Mouse (Mus musculus) intestine, embryonic 16.5 days (tissue): ENCODE measurements at regions not wholly inside any gene's neighbourhood (a gene's known extent, or its start where the extent isn't known, plus 50 kb on each side); places are given as distances from the start of the nearest gene placed in this dataset.

Experiments
- ATAC-seq: fragments of 200-750 bp; cut with Nextera tagmentation; 2 replicates; pipeline ENCODE4 v1.8.0; 2017; ENCODE audit warnings: moderate TSS enrichment, moderate library complexity
- H3K27ac ChIP-seq: fragments of 300-500 bp; sonication (generic); 2 replicates; pipeline ENCODE4 v1.5.1; 2014; ENCODE audit warnings: mild to moderate bottlenecking, low read length
- H3K27me3 ChIP-seq: fragments of 300-500 bp; sonication (generic); replicated peaks from 2 replicates; pipeline ENCODE4 v1.6.1; 2014; ENCODE audit warnings: low read length, control low read depth, mixed read lengths; ENCODE audit not compliant: control insufficient read depth, insufficient read depth
- H3K36me3 ChIP-seq: fragments of 300-500 bp; sonication (generic); 2 replicates; pipeline ENCODE4 v1.6.1; 2014; ENCODE audit warnings: low read length, control low read depth; ENCODE audit not compliant: control insufficient read depth, insufficient read depth
- H3K4me1 ChIP-seq: fragments of 300-500 bp; sonication (generic); 2 replicates; pipeline ENCODE4 v1.6.1; 2014; ENCODE audit warnings: low read length, control low read depth, mixed read lengths; ENCODE audit not compliant: control insufficient read depth, insufficient read depth
- H3K4me2 ChIP-seq: fragments of 300-500 bp; sonication (generic); 2 replicates; pipeline ENCODE4 v1.6.1; 2014; ENCODE audit warnings: low read depth, low read length, control low read depth
- H3K4me3 ChIP-seq: fragments of 300-500 bp; sonication (generic); 2 replicates; pipeline ENCODE4 v1.5.1; 2014; ENCODE audit warnings: mild to moderate bottlenecking, low read length
- H3K9ac ChIP-seq: fragments of 300-500 bp; sonication (generic); 2 replicates; pipeline ENCODE4 v1.6.1; 2014; ENCODE audit warnings: low read depth, low read length
- H3K9me3 ChIP-seq: fragments of 300-500 bp; sonication (generic); 2 replicates; pipeline ENCODE4 v1.6.1; 2016; ENCODE audit warnings: low read length, control low read depth; ENCODE audit not compliant: control insufficient read depth
- WGBS: fragments of 180-500 bp; shearing (Covaris S2); extraction: QIAGEN DNeasy Blood & Tissue Kit; methylation state at CpG from one replicate; pipeline ENCODE4 v1.1.7; 2014; 5-methylcytosine and 5-hydroxymethylcytosine counted together

DNA sequence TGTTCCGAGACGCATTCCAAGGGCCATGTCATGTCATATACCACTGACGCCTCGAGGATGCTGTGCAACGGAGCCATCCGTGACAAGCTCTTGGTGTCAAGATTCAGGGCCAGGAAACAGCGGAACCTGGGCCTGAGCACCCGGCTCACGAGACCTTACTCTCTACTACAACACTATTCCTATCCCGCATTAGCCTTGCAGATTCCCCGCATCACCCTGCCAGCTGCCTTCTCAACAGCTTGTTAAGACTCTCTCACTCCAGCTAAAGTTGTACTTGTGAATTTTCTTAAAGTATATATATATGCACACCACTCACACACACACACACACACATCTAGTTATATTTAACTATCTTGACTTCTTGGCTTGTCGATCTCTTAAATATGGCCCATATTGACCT is 236.4 kb upstream of the Noct start:
- WGBS = 95% methylated on average over 12 of the region's 12 CpGs
- no peak for ATAC-seq
- Histone ChIP-seq H3K9me3 (no peaks in the 10 kb centered on the region), H3K4me3 (no peak overlapping the region), H3K36me3 (no peaks in the 10 kb centered on the region), H3K9ac (no peak overlapping the region), H3K4me1 (no peaks in the 10 kb centered on the region), H3K27ac (no peak overlapping the region), H3K27me3 (no peaks in the 10 kb centered on the region), H3K4me2 (no peak overlapping the region)

- ATAC-seq = no peak
- H3K36me3 ChIP-seq = no peaks in the 10 kb centered on the region
- no peak overlapping the region for H3K27ac ChIP-seq
- no peaks in the 10 kb centered on the region for H3K4me1 ChIP-seq
- no peaks in the 10 kb centered on the region for H3K27me3 ChIP-seq
- no peak overlapping the region for H3K9ac ChIP-seq
- H3K4me3 ChIP-seq = no peak overlapping the region
- no peak overlapping the region for H3K4me2 ChIP-seq
- no peaks in the 10 kb centered on the region for H3K9me3 ChIP-seq
- WGBS = 74% methylated on average over 11 of the region's 11 CpGs
Observed at GRCm38 (mm10) chr3:50990810-50991209, 233.4 kb upstream of the Noct start.

DNA sequence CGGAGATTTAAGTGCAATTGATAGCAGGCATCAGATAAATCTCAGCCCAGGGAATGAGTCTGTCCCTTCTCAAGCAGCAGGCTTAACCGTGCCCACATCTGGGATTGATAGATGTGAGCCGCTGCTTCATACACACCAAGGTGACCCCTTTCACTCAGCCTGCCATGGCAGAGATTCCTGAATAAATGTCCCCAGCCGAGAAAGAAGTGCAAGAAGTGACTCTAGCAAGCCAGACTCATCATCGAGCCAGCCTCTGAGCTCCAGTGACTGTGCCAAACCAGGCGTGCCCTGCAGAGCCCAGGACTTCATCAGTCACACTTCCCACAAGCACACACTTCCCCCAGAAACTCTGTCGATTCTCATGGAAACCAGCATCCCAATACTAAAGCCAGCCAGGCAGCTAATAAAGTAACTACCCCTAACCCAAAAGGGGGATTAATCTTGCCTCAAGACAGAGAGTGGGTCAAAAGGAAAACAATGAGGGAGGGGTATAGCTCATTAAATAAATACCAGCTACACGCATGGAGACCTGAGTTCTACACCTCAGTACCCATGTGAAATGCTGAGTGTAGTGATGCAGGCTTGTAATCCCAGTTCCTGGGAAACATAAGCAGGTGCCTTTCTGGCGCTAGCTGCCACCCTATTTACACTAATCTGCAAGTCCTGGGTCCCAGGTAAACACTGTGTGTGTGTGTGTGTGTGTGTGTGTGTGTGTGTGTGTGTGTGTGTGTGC is 231.5 kb upstream of the Noct start:
- no peak for ATAC-seq
- no peaks in the 10 kb centered on the region for H3K36me3 ChIP-seq
- no peaks in the 10 kb centered on the region for H3K27me3 ChIP-seq
- H3K4me3 ChIP-seq = no peak overlapping the region
- H3K9me3 ChIP-seq = no peaks in the 10 kb centered on the region
- WGBS = 51% methylated on average over 9 of the region's 9 CpGs
- no peak overlapping the region for H3K9ac ChIP-seq
- no peak overlapping the region for H3K4me2 ChIP-seq
- H3K27ac ChIP-seq = no peak overlapping the region
- no peaks in the 10 kb centered on the region for H3K4me1 ChIP-seq

- no peak overlapping the region for H3K9ac ChIP-seq
- no peak overlapping the region for H3K4me2 ChIP-seq
- no peak overlapping the region for H3K27ac ChIP-seq
- no peak overlapping the region for H3K4me3 ChIP-seq
- 61% methylated on average over 3 of the region's 3 CpGs for WGBS
- no peak for ATAC-seq
- no peaks in the 10 kb centered on the region for H3K4me1 ChIP-seq
- H3K27me3 ChIP-seq = no peaks in the 10 kb centered on the region
- no peaks in the 10 kb centered on the region for H3K36me3 ChIP-seq
- no peaks in the 10 kb centered on the region for H3K9me3 ChIP-seq
Observed at GRCm38 (mm10) chr3:50999745-51000144, 224.5 kb upstream of the Noct start.

GRCm38 (mm10) chr3:51000938-51001337 is 223.3 kb upstream of the Noct start:
- Histone ChIP-seq H3K9ac (no peak overlapping the region), H3K4me3 (no peak overlapping the region), H3K9me3 (no peaks in the 10 kb centered on the region), H3K36me3 (no peaks in the 10 kb centered on the region), H3K4me1 (no peaks in the 10 kb centered on the region), H3K27ac (no peak overlapping the region), H3K27me3 (no peaks in the 10 kb centered on the region), H3K4me2 (no peak overlapping the region)
- no peak for ATAC-seq
- 84% methylated on average over 7 of the region's 7 CpGs for WGBS

- Histone ChIP-seq H3K27me3 (no peaks in the 10 kb centered on the region), H3K27ac (no peak overlapping the region), H3K4me1 (no peaks in the 10 kb centered on the region), H3K9ac (no peak overlapping the region), H3K4me2 (no peak overlapping the region), H3K4me3 (no peak overlapping the region), H3K36me3 (no peaks in the 10 kb centered on the region), H3K9me3 (no peaks in the 10 kb centered on the region)
- no peak for ATAC-seq
- 74% methylated on average over 6 of the region's 6 CpGs for WGBS
Observed at GRCm38 (mm10) chr3:51002662-51003061, 221.6 kb upstream of the Noct start.

DNA sequence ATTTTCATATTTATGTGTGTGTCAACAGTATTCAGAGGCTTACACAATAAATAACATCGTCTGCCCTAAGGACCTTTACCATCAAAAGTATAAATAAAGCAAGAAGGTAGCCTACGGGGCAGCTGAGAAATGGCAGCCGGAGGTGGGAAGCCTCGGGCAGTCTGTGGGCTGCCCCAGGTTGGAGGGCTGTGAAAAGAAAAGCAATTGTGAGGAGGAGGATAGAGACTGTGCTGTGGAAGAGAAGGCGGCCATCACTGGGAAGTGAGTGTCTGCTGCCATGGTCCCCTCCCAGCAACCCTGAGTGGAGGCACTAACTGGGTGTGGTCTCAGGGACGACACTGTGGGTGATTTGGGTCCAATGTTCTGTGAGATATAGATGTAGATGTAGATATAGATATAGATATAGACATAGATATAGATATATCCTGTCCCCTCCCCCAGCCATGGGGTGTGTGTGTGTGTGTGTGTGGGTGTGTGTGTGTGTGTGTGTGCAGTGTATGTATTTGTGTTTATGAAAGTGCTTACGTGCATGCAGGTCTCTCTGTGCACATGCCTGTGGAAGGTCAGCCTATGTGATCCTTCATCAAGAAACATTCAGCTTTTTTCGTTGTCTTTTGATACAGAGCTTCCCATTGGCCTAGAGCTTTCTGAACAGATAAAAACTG is 220.6 kb upstream of the Noct start:
- H3K9me3 ChIP-seq = no peaks in the 10 kb centered on the region
- no peaks in the 10 kb centered on the region for H3K27me3 ChIP-seq
- no peak overlapping the region for H3K27ac ChIP-seq
- no peak overlapping the region for H3K4me2 ChIP-seq
- no peaks in the 10 kb centered on the region for H3K4me1 ChIP-seq
- no peak for ATAC-seq
- H3K9ac ChIP-seq = no peak overlapping the region
- no peaks in the 10 kb centered on the region for H3K36me3 ChIP-seq
- 71% methylated on average over 8 of the region's 8 CpGs for WGBS
- H3K4me3 ChIP-seq = no peak overlapping the region

DNA sequence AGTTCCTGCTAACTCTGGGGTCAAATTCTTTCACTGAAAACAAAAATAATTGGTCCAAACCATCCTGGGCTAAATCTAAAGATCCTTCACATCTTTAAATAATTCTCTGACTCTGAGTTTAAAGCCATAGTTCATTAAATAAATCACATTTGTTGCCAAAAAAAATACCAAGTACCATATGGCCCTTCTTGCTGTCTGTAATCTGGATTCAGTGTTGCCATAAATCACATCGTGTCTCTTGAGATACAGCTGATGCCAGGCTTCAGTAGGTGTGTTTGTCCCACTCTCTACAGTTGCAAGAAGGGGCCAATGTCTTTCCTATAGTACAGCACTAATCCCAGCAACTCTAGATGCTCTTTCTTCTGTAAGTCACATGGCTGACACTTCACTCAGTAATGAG is 220.0 kb upstream of the Noct start:
- no peak overlapping the region for H3K27ac ChIP-seq
- H3K9me3 ChIP-seq = no peaks in the 10 kb centered on the region
- WGBS = 60% methylated on average over 1 of the region's 1 CpGs
- H3K36me3 ChIP-seq = no peaks in the 10 kb centered on the region
- no peak overlapping the region for H3K4me3 ChIP-seq
- H3K27me3 ChIP-seq = no peaks in the 10 kb centered on the region
- H3K4me1 ChIP-seq = no peaks in the 10 kb centered on the region
- H3K9ac ChIP-seq = no peak overlapping the region
- ATAC-seq = no peak
- no peak overlapping the region for H3K4me2 ChIP-seq

- no peak overlapping the region for H3K9ac ChIP-seq
- H3K27ac ChIP-seq = no peak overlapping the region
- H3K36me3 ChIP-seq = no peaks in the 10 kb centered on the region
- WGBS = 82% methylated on average over 5 of the region's 5 CpGs
- no peak overlapping the region for H3K4me2 ChIP-seq
- no peak for ATAC-seq
- H3K4me3 ChIP-seq = no peak overlapping the region
- no peaks in the 10 kb centered on the region for H3K4me1 ChIP-seq
- no peaks in the 10 kb centered on the region for H3K27me3 ChIP-seq
- no peaks in the 10 kb centered on the region for H3K9me3 ChIP-seq
Observed at GRCm38 (mm10) chr3:51009098-51009497, 215.1 kb upstream of the Noct start.
